Mouse (Mus musculus) neural tube, embryonic 12.5 days (tissue): ENCODE data around the gene Cyp1a2. TPM values are rescaled to one million over a fixed set of nuclear protein-coding genes. Genes with fewer than 3 reads are reported as not detected.
"Not testable (repeated sequence)": the region's sequence is repeated elsewhere in the genome, so short reads cannot be mapped to it uniquely, and the experiment has no call there.

Experiments
- ATAC-seq: fragments of 200-750 bp; cut with Nextera tagmentation; 2 replicates; pipeline ENCODE4 v1.8.0; 2017; ENCODE audit warnings: low read depth, mild to moderate bottlenecking, moderate TSS enrichment, moderate library complexity; ENCODE audit not compliant: low FRiP score
- H3K27ac ChIP-seq: fragments of 300-500 bp; sonication (generic); 2 replicates; pipeline ENCODE4 v1.5.1; 2016
- H3K27me3 ChIP-seq: fragments of 300-500 bp; sonication (generic); replicated peaks from 2 replicates; pipeline ENCODE4 v1.6.1; 2016; ENCODE audit warnings: mild to moderate bottlenecking
- H3K36me3 ChIP-seq: fragments of 300-500 bp; sonication (generic); 2 replicates; pipeline ENCODE4 v1.6.1; 2016; ENCODE audit warnings: mild to moderate bottlenecking
- H3K4me1 ChIP-seq: fragments of 300-500 bp; sonication (generic); 2 replicates; pipeline ENCODE4 v1.6.1; 2016
- H3K4me2 ChIP-seq: fragments of 300-500 bp; sonication (generic); replicated peaks from 2 replicates; pipeline ENCODE4 v1.6.1; 2016; ENCODE audit warnings: mild to moderate bottlenecking
- H3K4me3 ChIP-seq: fragments of 300-500 bp; sonication (generic); 2 replicates; pipeline ENCODE4 v1.5.1; 2016
- H3K9ac ChIP-seq: fragments of 300-500 bp; sonication (generic); 2 replicates; pipeline ENCODE4 v1.6.1; 2016; ENCODE audit warnings: mild to moderate bottlenecking
- H3K9me3 ChIP-seq: fragments of 300-500 bp; sonication (generic); 2 replicates; pipeline ENCODE4 v1.6.1; 2016; ENCODE audit warnings: mild to moderate bottlenecking
- WGBS: fragments of 180-500 bp; shearing (Covaris S2); methylation state at CpG from one replicate; pipeline ENCODE4 v1.1.7; 2016; 5-methylcytosine and 5-hydroxymethylcytosine counted together
- polyA plus RNA-seq: library from polyadenylated mRNA; unstranded; fragments of >200 nt; fragmentation: Nextera tagmentation; extraction: Ambion mirVana; gene quantifications from 2 replicates; pipeline ENCODE4 v1.2.1, GENCODE M21; 2016

Cyp1a2 gene
- not detected in 2 replicates for polyA plus RNA-seq

DNA sequence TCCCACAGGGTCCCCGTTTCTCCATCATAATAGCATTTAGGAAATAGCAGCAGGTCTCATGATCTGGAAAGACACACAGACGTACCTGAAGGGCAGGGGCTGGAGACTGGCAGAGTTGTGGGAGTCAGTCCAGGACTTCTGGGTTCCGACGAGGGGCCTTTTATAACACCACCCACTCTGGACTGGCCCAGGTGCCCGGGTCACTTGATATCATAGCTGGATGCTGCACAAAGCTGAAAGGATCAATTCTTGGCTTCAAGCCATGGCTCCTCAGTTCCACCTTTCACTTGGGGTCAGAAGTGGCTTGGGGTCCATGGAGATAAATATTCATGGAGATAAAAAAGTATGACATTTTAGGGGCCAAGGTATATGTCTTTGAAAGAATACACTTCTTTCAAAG, at the start of gene Cyp1a2:
Cyp1a2 (minus strand) TSS at position 184 of the 400 bp plus-strand sequence.
- no peak within 1 kb of the TSS for H3K4me2 ChIP-seq
- 76% methylated on average over 5 of the region's 5 CpGs for WGBS
- H3K9ac ChIP-seq: no peak within 1 kb of the TSS
- no peaks in the 10 kb centered on the region for H3K4me1 ChIP-seq
- no peak within 1 kb of the TSS for H3K4me3 ChIP-seq
- H3K27ac ChIP-seq: no peak within 1 kb of the TSS
- no peaks in the 10 kb centered on the region for H3K36me3 ChIP-seq
- ATAC-seq: no peak
- no peaks in the 10 kb centered on the region for H3K27me3 ChIP-seq
- H3K9me3 ChIP-seq: no peaks in the 10 kb centered on the region

DNA sequence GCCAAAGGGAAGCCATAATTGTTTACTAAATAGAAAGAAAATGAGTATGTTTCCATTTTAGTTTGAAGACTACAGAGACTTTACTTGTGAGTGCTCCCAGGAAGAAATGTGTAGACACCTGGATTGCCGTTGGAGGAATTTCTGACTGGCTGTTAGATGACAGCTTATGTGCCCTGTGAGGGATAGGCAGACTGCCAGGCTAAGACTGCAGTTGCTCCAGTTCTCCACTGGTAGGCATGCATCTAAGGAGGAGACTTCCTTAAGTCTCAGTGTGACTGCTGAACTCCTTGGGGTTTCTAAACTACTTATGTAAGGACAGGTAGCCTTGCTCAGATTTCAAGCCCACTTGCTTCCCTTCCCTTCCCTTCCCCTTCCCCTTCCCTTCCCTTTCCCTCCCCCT, 44.8 kb upstream of the Cyp1a2 start:
- Histone ChIP-seq H3K27me3 (no peaks in the 10 kb centered on the region), H3K4me2 (no peak overlapping the region), H3K36me3 (peaks cover 29% of the 10 kb centered on the region), H3K4me3 (no peak overlapping the region), H3K4me1 (no peaks in the 10 kb centered on the region), H3K9me3 (no peaks in the 10 kb centered on the region), H3K9ac (no peak overlapping the region), H3K27ac (no peak overlapping the region)
- 90% methylated on average over 1 of the region's 1 CpGs for WGBS
- no peak for ATAC-seq

DNA sequence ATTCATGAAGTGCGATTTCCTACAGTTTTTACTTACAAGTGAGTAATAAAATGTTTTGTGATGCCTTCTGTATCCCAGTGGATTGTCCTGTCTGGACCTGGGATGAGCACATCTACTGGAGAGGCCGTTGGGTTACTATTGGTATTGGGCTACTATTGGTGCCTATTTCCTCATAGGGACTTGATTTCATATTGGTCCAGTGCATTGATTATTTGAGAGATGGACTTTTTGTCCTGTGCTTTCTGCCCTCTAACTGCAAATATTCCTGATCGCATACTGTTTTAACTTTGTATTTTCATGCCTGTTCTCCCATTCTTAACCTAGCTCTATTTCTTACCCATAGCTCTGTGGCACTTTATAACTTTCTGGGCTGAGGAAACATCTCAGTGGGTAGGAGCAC, 41.2 kb upstream of the Cyp1a2 start:
- H3K27ac ChIP-seq: no peak overlapping the region
- no peak overlapping the region for H3K4me2 ChIP-seq
- no peaks in the 10 kb centered on the region for H3K9me3 ChIP-seq
- peaks cover 41% of the 10 kb centered on the region for H3K36me3 ChIP-seq
- no peaks in the 10 kb centered on the region for H3K27me3 ChIP-seq
- no peak for ATAC-seq
- H3K4me1 ChIP-seq: no peaks in the 10 kb centered on the region
- 96% methylated on average over 3 of the region's 3 CpGs for WGBS
- no peak overlapping the region for H3K4me3 ChIP-seq
- H3K9ac ChIP-seq: no peak overlapping the region

DNA sequence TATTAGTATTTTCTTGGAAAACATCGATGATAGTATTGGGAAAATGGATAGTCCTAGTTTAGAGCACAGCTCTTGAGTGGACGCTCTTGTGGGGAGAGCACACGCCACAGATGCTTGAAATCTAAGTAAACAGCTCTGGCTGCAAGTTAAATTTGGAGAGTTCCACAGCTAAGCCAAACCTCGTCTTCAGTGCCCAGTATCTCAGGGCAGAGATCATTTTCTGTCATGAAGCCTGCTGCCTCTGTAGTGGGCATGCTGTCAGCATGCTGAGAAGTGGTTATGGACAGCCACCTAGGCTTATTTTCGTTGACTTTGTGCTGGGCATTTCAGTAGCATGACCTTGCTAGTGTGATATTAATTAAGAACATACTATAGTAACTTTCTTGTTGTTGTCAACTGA, 40.3 kb upstream of the Cyp1a2 start:
- Histone ChIP-seq H3K9me3 (no peaks in the 10 kb centered on the region), H3K4me3 (no peak overlapping the region), H3K27me3 (no peaks in the 10 kb centered on the region), H3K4me1 (no peaks in the 10 kb centered on the region), H3K4me2 (no peak overlapping the region), H3K9ac (no peak overlapping the region), H3K27ac (no peak overlapping the region), H3K36me3 (peaks cover 39% of the 10 kb centered on the region)
- ATAC-seq: no peak
- WGBS: 91% methylated on average over 5 of the region's 5 CpGs

DNA sequence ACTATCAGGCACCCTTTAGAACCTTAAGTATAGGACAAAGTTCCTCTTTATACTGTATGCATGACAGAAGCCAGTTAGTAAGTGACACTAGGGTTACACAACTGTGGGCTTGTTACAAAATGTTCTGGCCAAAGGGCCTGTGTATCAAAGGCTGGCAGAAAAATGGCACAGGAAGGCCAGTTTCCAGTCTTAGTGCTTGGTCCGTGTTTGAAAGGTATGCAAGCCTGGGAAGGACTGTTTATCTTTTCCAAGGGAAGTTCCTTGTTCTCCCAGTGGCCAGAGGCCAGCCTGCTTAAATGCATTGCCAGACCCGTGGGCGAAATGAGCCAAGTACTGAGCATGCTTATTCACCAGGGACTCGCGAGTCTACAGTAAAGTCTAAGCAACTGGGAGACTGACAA, 39.8 kb upstream of the Cyp1a2 start:
- H3K36me3 ChIP-seq: peaks cover 42% of the 10 kb centered on the region
- no peak overlapping the region for H3K9ac ChIP-seq
- no peak for ATAC-seq

DNA sequence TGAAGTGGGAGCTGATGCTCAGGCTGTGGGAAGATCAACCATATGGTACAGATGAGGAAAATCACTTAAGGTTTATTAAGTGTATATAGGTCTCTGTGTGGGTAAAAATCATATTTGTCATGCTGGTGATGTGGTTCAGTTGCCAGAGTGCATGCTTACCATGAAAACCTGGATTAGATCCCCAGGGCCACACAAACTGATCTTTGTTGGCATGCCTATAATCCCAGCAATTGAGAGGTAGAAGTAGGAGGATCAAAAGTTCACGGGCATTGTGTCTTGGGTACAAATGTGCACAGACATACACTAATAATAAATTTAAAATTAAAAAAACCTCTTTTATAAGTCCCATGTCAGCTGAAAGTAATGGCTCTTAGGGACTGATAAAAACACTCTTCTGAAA, 38.9 kb upstream of the Cyp1a2 start:
- Histone ChIP-seq H3K4me3 (no peak overlapping the region), H3K9me3 (no peaks in the 10 kb centered on the region), H3K36me3 (peaks cover 41% of the 10 kb centered on the region), H3K27me3 (no peaks in the 10 kb centered on the region), H3K4me2 (no peak overlapping the region), H3K4me1 (no peaks in the 10 kb centered on the region), H3K27ac (no peak overlapping the region), H3K9ac (no peak overlapping the region)
- 79% methylated on average over 1 of the region's 1 CpGs for WGBS
- no peak for ATAC-seq

More for the DNA sequence above, 39.8 kb upstream of the Cyp1a2 start:
- no peak overlapping the region for H3K4me3 ChIP-seq
- no peaks in the 10 kb centered on the region for H3K27me3 ChIP-seq
- H3K27ac ChIP-seq: no peak overlapping the region
- no peak overlapping the region for H3K4me2 ChIP-seq
- H3K9me3 ChIP-seq: no peaks in the 10 kb centered on the region
- 86% methylated on average over 5 of the region's 5 CpGs for WGBS
- H3K4me1 ChIP-seq: no peaks in the 10 kb centered on the region

DNA sequence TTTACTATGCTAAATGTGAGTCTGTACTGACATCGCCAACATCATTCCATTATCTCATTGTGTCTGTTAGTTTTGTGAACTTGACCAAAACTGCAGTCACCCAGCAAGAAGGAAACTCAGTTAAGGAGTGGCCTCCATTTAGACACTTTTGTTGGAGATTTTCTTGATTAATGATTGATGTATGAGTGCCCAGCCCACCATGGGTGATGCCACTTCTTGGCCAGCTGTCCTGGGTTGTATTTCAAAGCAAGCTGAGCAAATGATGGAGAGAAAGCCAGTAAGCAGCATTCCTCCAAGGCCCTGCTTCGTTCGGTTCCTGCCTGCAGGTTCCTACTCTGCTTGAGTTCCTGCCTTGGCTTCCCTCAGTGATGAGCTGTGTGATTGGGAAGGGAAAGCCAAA, 37.2 kb upstream of the Cyp1a2 start:
- Histone ChIP-seq H3K4me3 (no peak overlapping the region), H3K9ac (no peak overlapping the region), H3K4me1 (no peaks in the 10 kb centered on the region), H3K36me3 (peaks cover 42% of the 10 kb centered on the region), H3K27ac (no peak overlapping the region), H3K4me2 (no peak overlapping the region), H3K27me3 (no peaks in the 10 kb centered on the region), H3K9me3 (no peaks in the 10 kb centered on the region)
- WGBS: 92% methylated on average over 3 of the region's 3 CpGs
- ATAC-seq: no peak

DNA sequence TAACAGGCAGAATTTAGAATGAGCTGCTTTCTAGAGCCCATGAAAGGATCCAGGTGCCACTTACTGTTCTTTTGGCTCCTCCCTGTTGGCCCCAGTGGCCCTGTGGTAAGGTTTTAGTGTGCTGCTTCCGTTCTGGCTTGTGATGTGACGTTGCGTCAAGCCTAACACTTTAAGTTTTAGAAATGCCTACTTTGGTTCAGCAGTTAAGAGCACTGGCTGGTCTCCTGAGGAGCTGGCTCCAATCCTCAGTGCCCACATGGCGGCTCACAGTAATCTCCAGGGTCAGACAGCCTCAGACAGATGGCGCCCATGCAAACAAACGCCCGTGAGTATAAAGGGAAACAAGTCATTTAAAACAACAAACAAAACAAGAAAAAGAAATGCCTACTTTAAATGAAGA, 34.9 kb upstream of the Cyp1a2 start:
- no peaks in the 10 kb centered on the region for H3K9me3 ChIP-seq
- no peak overlapping the region for H3K4me2 ChIP-seq
- 91% methylated on average over 7 of the region's 7 CpGs for WGBS
- no peak overlapping the region for H3K9ac ChIP-seq
- H3K27ac ChIP-seq: no peak overlapping the region
- H3K4me1 ChIP-seq: no peaks in the 10 kb centered on the region
- H3K4me3 ChIP-seq: no peak overlapping the region
- H3K27me3 ChIP-seq: no peaks in the 10 kb centered on the region
- H3K36me3 ChIP-seq: peaks cover 60% of the 10 kb centered on the region
- no peak for ATAC-seq

DNA sequence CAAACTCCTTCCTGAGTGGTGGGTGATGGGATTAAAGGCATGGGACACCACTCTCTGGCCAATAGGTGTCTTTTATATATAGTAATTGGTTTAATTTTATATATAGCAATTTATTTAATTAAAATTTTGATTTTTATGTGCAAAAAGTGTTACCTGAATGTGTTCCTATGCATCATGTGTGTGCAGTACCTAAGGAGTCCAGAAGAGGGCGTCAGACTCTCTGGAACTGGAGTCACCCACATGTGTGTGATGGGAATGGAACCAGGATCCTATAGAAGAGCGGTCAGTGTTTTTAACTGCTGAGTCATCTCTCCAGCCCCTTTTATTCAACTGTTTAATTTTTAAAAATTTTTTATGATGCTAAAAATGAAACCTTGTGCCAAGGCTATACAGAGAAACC, 28.7 kb upstream of the Cyp1a2 start:
- 78% methylated on average over 2 of the region's 2 CpGs for WGBS

DNA sequence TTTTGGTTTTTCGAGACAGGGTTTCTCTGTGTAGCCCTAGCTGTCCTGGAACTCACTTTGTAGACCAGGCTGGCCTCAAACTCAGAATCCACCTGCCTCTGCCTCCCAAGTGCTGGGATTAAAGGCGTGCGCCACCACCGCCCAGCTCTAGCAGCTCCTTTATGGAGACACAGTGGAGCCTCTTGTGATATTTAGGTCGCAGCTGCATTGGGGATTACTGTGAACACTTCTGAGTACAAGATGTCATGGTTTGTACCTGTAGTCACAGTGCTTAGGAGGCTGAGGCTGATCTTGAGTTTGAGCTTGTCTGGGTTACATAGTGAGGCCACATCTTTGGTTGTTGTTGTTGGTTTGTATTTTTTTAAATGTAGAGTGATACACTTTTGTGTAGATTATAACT, 26.7 kb upstream of the Cyp1a2 start:
- 92% methylated on average over 5 of the region's 5 CpGs for WGBS
- not testable (repeated sequence) for H3K4me3 ChIP-seq, H3K27ac ChIP-seq, ATAC-seq, H3K27me3 ChIP-seq, H3K4me1 ChIP-seq, H3K9me3 ChIP-seq, H3K4me2 ChIP-seq, H3K9ac ChIP-seq
- peaks cover 16% of the 10 kb centered on the region for H3K36me3 ChIP-seq

More for the DNA sequence above, 28.7 kb upstream of the Cyp1a2 start:
- Histone ChIP-seq H3K9me3 (peaks cover 4% of the 10 kb centered on the region; the same call in 1 of the 2 replicates), H3K4me2 (no peak overlapping the region), H3K27ac (no peak overlapping the region), H3K9ac (no peak overlapping the region), H3K4me3 (no peak overlapping the region), H3K4me1 (peaks cover 8% of the 10 kb centered on the region; the same call in 1 of the 2 replicates), H3K36me3 (peaks cover 34% of the 10 kb centered on the region), H3K27me3 (no peaks in the 10 kb centered on the region)
- no peak for ATAC-seq

DNA sequence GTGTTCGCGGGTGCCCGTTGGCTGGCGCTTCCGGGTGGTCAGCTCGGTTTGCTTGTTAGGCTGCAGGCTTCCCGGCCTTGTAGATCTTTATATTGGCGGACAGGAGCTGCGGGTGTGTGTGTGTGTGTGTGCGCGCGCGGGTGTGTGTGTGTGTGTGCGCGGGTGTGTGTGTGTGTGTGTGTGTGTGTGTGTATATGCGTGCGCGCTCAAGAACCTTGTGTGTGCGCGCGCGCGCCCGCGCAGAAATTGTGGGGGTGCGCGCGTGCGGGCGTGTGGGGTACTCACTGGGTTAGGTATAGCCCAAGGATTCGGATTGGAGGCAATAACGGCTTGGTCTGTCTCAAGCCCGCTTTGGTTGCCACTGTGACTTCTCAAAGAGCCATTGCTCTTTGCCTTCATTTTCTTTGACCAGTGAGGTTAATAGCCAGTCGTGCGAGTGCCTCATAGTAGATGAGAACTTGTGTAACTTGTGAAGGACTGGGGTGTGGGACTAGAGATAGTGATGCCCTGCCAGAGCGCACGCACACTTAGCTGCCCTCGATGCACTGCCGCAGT, 25.3 kb upstream of the Cyp1a2 start:
- Histone ChIP-seq H3K4me2 (peak overlapping the region; percentile 75), H3K27ac (peak overlapping the region; percentile 60; the same call in 1 of the 2 replicates), H3K4me3 (peak overlapping the region; percentile 89), H3K4me1 (peaks cover 8% of the 10 kb centered on the region; the same call in 1 of the 2 replicates), H3K36me3 (peaks cover 6% of the 10 kb centered on the region; the same call in 1 of the 2 replicates), H3K27me3 (no peaks in the 10 kb centered on the region), H3K9me3 (peaks cover 6% of the 10 kb centered on the region; the same call in 1 of the 2 replicates), H3K9ac (peak overlapping the region; percentile 86)
- 5% methylated on average over 39 of the region's 39 CpGs for WGBS
- peak; percentile 71 for ATAC-seq

DNA sequence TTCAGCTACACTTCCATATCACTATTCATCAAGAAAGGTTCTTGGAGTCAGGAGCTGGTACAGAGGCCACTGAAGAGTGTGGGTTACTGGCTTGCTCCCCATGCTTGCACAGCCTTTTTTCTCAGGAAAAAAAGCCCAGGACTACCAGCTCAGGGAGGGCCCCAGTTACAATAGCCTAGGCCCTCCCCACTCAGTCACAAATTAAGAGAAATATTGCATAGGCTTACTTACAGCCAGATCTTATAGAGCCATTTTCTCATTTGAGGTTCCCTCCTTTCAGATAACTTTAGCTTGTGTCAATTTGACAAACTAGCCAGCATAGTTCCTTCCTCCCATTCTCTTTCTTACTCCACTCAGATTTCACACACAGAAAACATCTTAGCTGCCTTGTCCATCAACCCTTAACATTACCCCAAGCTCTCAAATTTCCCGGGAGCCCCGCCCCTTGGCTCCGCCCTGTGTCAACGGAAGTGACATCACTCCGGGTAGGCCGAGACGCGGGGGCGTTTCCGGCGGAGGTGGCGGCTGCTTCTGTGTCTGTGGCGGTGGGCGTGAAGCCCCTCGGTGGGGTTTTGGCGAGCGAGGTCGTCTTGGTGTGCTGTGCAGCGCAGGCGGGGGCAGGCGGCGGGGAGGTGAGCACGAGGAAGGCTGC, 24.7 kb upstream of the Cyp1a2 start, which contains the start of gene Edc3:
Edc3 (plus strand) TSS at position 473 of the 652 bp plus-strand sequence.
- Histone ChIP-seq H3K27me3 (no peaks in the 10 kb centered on the region), H3K36me3 (peaks cover 1% of the 10 kb centered on the region; the same call in 1 of the 2 replicates), H3K9ac (peak within 1 kb of the TSS; percentile 86), H3K4me1 (peaks cover 8% of the 10 kb centered on the region; the same call in 1 of the 2 replicates), H3K4me2 (peak within 1 kb of the TSS; percentile 75), H3K9me3 (peaks cover 6% of the 10 kb centered on the region; the same call in 1 of the 2 replicates), H3K27ac (peak within 1 kb of the TSS; percentile 60; the same call in 1 of the 2 replicates), H3K4me3 (peak within 1 kb of the TSS; percentile 89)
- peak; percentile 93 for ATAC-seq
- under 1% methylated on average over 23 of the region's 23 CpGs for WGBS
